Mouse (Mus musculus): Measurements from ENCODE around the gene Ap5b1.

Gene Ap5b1

GRCm38 (mm10) chr19:5567180-5567533, 668 bp upstream of the Ap5b1 start:
- no peak for DNase-seq (ENCODE audit: low spot score in 2 of 2)

DNA sequence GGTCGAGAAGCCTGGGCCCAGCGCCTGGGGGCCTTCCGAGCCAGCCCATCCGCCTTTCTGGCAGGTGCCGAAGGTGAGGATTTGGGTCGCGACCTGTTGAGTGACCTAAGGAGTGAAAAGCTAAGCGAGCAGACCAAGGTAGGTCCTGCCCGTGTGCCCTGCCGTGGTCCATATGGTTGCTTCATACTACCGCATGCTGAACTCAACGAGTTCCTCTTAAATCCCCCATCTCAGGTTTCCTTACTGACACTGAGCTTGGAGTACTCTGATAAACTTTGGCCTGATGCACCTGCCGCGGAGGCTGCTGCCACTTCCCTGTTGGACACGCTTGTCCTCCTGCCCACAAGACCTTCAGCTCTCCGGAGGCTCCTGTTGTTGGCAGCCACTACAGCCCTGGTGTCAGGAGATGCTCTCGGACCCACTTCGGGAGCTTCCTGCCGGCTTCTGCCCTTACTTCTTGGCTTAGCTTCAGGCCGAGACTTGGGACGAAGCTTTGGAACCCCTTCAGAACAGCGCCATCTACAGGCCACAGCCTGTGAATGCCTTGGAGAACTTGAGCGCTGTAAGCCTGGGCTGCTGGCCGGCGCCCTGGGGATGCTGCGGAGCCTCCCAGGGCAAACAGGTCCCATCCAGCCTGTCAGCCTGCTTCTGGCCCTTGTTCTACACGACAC, 780 bp downstream of the Ap5b1 start:
- peak; percentile 48 to 67 for DNase-seq (ENCODE audit: low spot score in 2 of 2)

DNA sequence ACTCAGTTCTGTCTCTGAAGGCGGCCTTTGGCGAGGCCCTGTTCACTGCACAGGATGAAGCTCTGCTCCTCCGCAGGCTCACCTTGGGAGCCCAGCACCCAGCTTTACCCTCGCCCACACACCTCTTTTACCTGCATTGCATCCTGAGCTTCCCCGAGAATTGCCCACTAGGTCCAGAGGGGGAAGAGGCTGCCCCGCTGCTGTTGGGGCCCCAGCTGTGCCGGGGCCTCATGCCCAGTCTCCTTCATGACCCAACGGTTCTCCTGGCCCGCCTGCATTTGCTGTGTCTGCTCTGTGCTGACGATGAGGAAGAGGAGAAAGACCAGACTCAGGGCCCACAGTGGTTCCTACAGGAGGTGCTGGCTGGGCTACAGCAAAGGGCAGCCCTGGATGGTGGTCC, 1.7 kb downstream of the Ap5b1 start:
- DNase-seq (ENCODE audit: low spot score in 2 of 2), result no peak

DNA sequence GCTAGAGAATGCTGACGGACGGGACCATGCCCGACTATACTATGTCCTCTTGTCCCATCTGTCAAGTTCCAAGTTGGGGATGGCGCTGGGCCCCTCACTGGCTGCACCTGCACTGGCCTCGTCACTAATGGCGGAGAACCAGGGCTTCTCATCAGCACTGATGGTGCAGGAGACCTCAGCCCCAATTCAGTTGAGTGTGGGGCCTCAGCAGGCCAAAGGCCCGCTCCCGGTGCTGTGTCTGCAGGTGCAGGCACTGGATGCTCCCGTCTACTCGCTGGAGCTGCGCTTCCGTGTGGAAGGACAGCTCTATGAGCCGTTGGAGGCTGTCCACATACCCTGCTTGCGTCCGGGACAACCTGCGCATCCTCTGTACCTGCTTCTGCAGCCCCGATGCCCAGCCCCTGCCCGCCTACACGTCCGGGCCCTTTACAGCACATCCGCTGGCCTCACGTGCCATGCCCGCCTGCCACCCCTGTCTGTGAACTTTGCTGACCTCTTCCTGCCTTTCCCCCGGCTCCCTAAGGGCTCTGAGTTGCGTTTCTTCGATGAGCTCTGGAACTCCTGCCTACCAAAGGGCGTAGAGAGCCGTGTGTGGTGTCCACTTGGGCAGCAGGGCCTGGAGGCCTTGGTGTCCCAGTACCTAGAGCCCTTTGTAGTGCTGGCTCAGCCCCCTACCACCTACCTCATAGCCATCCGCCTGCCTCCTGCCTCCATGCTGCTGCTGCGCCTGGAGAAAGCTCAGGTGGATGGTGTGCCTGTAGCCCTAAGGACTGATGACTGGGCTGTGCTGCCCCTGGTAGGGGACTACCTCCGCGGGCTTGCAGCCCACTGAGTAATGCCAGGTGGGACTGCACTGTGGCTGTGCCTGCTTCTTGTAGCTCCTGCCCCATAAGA, 2.8 kb downstream of the Ap5b1 start:
- DNase-seq (ENCODE audit: low spot score in 2 of 2), result no peak

GRCm38 (mm10) chr19:5571831-5572230, 4.0 kb downstream of the Ap5b1 start:
- DNase-seq (ENCODE audit: low spot score in 2 of 2), result no peak

GRCm38 (mm10) chr19:5572331-5573125, 4.7 kb downstream of the Ap5b1 start:
- DNase-seq (ENCODE audit: low spot score in 2 of 2), result peak; percentile 40 to 42

- DNase-seq (ENCODE audit: low spot score in 2 of 2), result no peak
Measured at GRCm38 (mm10) chr19:5575336-5575735, 7.5 kb downstream of the Ap5b1 start.

- no peak for DNase-seq (ENCODE audit: low spot score in 2 of 2)
Measured at GRCm38 (mm10) chr19:5579971-5580370, 12.1 kb downstream of the Ap5b1 start.

GRCm38 (mm10) chr19:5580776-5581175, 13.0 kb downstream of the Ap5b1 start:
- DNase-seq (ENCODE audit: low spot score in 2 of 2), result no peak

- DNase-seq (ENCODE audit: low spot score in 2 of 2), result no peak
Measured at GRCm38 (mm10) chr19:5581995-5582394, 14.2 kb downstream of the Ap5b1 start.

DNA sequence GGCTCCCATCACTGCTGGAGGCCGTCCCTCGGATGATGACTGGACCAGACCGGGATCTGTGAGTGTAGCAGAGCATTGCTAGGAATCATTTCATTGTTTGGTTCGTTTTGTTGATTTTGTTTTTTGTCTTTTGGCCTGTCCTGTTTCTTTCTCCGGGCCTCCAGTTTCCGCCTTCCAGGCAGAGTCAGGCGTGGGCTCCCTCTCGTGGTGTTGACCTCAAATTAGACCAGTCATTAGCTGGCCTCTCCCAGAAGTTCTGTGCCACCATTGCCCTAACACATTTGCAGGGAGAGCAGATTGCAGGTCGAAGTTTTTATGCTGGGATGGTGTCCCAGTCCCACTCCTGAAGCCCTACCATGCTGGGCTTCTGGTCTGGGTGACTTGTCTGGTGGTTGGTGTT, 21.3 kb downstream of the Ap5b1 start:
- DNase-seq (ENCODE audit: low spot score in 2 of 2), result no peak

DNA sequence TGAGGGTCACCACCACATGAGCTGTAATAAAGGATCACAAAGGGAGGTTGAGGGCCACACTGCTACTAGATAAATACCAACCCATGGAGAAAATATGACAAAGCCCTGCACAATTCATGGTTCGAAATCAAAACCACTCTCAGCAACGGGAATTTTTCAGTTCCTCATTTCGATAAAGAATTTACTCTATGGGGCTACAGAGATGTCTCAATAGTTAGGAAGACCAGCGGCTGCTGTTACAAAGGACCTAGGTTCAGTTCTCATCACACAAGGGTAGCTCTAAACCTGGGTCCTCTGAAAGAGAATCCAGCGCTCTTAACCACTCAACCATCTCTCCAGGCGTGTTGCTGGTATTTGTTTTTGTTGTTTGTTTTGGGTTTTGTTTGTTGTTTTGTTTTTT, 24.1 kb downstream of the Ap5b1 start:
- DNase-seq (ENCODE audit: low spot score in 2 of 2), result no peak

GRCm38 (mm10) chr19:5599224-5599623, 31.4 kb downstream of the Ap5b1 start:
- DNase-seq (ENCODE audit: low spot score in 2 of 2), result no peak

GRCm38 (mm10) chr19:5601752-5602541, 34.1 kb downstream of the Ap5b1 start, which contains the start of gene Rnaseh2c:
TSS of gene Rnaseh2c (plus strand) at chr19:5601873.
- DNase-seq (ENCODE audit: low spot score in 2 of 2), result peak; percentile 65 to 77

GRCm38 (mm10) chr19:5603664-5604063, 35.8 kb downstream of the Ap5b1 start:
- DNase-seq (ENCODE audit: low spot score in 2 of 2), result no peak

GRCm38 (mm10) chr19:5605126-5605525, 37.3 kb downstream of the Ap5b1 start:
- no peak for DNase-seq (ENCODE audit: low spot score in 2 of 2)

GRCm38 (mm10) chr19:5606196-5606595, 38.4 kb downstream of the Ap5b1 start:
- no peak for DNase-seq (ENCODE audit: low spot score in 2 of 2)

GRCm38 (mm10) chr19:5607705-5608410, 40.0 kb downstream of the Ap5b1 start:
- DNase-seq (ENCODE audit: low spot score in 2 of 2), result no peak

DNA sequence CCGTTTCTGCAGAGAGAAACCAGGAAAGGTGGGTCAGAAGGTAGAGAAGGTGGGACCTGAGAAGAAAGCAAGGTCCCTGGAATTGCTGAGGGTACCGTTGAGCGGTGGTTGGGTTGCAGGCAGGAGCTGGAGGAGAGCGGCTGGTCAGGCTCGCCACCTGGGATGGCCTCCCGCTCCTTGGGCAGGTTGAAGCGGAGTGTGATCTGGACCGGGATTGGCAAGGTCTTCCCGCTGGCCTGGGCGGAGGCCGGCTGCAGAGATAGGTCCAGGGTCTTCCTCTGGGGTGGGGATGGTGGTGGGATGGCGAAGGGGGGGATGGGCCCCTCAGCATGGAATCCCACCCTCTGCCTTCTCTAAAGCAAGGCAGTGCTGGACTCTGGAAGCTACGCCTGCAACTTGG, 40.9 kb downstream of the Ap5b1 start:
- DNase-seq (ENCODE audit: low spot score in 2 of 2), result no peak

GRCm38 (mm10) chr19:5609171-5609546, 41.3 kb downstream of the Ap5b1 start:
- DNase-seq (ENCODE audit: low spot score in 2 of 2), result no peak
